Mouse (Mus musculus) hindbrain, embryonic 13.5 days (tissue): ENCODE measurements around the gene Afap1l2. TPM values are rescaled to one million over a fixed set of nuclear protein-coding genes. Genes with fewer than 3 reads are reported as not detected.

ENCODE experiments used
- ATAC-seq: fragments of 200-750 bp; cut with Nextera tagmentation; 2 replicates; pipeline ENCODE4 v1.8.0; 2017; ENCODE audit warnings: moderate TSS enrichment; ENCODE audit not compliant: low FRiP score
- H3K27ac ChIP-seq: fragments of 300-500 bp; sonication (generic); 2 replicates; pipeline ENCODE4 v1.5.1; 2015; ENCODE audit warnings: inconsistent platforms, mild to moderate bottlenecking, moderate library complexity
- H3K27me3 ChIP-seq: fragments of 300-500 bp; sonication (generic); 2 replicates; pipeline ENCODE4 v1.6.1; 2015; ENCODE audit warnings: mild to moderate bottlenecking, inconsistent platforms
- H3K36me3 ChIP-seq: fragments of 300-500 bp; sonication (generic); 2 replicates; pipeline ENCODE4 v1.6.1; 2015; ENCODE audit warnings: mild to moderate bottlenecking, inconsistent platforms
- H3K4me1 ChIP-seq: fragments of 300-500 bp; sonication (generic); replicated peaks from 2 replicates; pipeline ENCODE4 v1.6.1; 2015; ENCODE audit warnings: inconsistent platforms
- H3K4me2 ChIP-seq: fragments of 300-500 bp; sonication (generic); 2 replicates; pipeline ENCODE4 v1.6.1; 2015; ENCODE audit warnings: inconsistent platforms, mild to moderate bottlenecking, moderate library complexity
- H3K4me3 ChIP-seq: fragments of 300-500 bp; sonication (generic); 2 replicates; pipeline ENCODE4 v1.5.1; 2015; ENCODE audit warnings: mild to moderate bottlenecking, inconsistent platforms
- H3K9ac ChIP-seq: fragments of 300-500 bp; sonication (generic); 2 replicates; pipeline ENCODE4 v1.6.1; 2015; ENCODE audit warnings: mild to moderate bottlenecking, inconsistent platforms
- H3K9me3 ChIP-seq: fragments of 300-500 bp; sonication (generic); 2 replicates; pipeline ENCODE4 v1.6.1; 2016; ENCODE audit warnings: inconsistent platforms
- WGBS: fragments of 180-500 bp; shearing (Covaris S2); methylation state at CpG from one replicate; pipeline ENCODE4 v1.1.7; 2015; 5-methylcytosine and 5-hydroxymethylcytosine counted together
- polyA plus RNA-seq: library from polyadenylated mRNA; unstranded; fragments of >200 nt; fragmentation: Nextera tagmentation; extraction: Ambion mirVana; gene quantifications from 2 replicates; pipeline ENCODE4 v1.2.1, GENCODE M21; 2015

The Afap1l2 gene
- polyA plus RNA-seq, 1 experiment from 2014 or later, result 12.2 TPM

- Histone ChIP-seq H3K36me3 (no peaks in the 10 kb centered on the region), H3K4me2 (0 out of 2 replicates have a peak overlapping the region, but pooled peaks have one; percentile 13), H3K27me3 (0 out of 2 replicates have a peak, but pooled peaks cover 3% of the 10 kb centered on the region), H3K4me3 (no peak overlapping the region), H3K9me3 (no peaks in the 10 kb centered on the region), H3K9ac (no peak overlapping the region), H3K4me1 (peaks cover 44% of the 10 kb centered on the region), H3K27ac (peak overlapping the region; percentile 69)
- 21% methylated on average over 14 of the region's 14 CpGs for WGBS
- ATAC-seq, result peak; percentile 80
Observed at GRCm38 (mm10) chr19:56990367-56991111, 17.5 kb downstream of the Afap1l2 start.

GRCm38 (mm10) chr19:56989171-56989570, 18.9 kb downstream of the Afap1l2 start:
- ATAC-seq, result no peak
- no peaks in the 10 kb centered on the region for H3K36me3 ChIP-seq
- H3K9me3 ChIP-seq, result no peaks in the 10 kb centered on the region
- H3K27me3 ChIP-seq, result 0 out of 2 replicates have a peak, but pooled peaks cover 3% of the 10 kb centered on the region
- peaks cover 36% of the 10 kb centered on the region for H3K4me1 ChIP-seq
- no peak overlapping the region for H3K27ac ChIP-seq
- no peak overlapping the region for H3K9ac ChIP-seq
- WGBS, result 70% methylated on average over 8 of the region's 8 CpGs
- H3K4me3 ChIP-seq, result no peak overlapping the region
- H3K4me2 ChIP-seq, result no peak overlapping the region

GRCm38 (mm10) chr19:56984229-56984628, 23.8 kb downstream of the Afap1l2 start:
- no peaks in the 10 kb centered on the region for H3K36me3 ChIP-seq
- no peak overlapping the region for H3K4me2 ChIP-seq
- 64% methylated on average over 4 of the region's 4 CpGs for WGBS
- no peak for ATAC-seq
- H3K4me1 ChIP-seq, result peaks cover 9% of the 10 kb centered on the region
- no peak overlapping the region for H3K9ac ChIP-seq
- no peak overlapping the region for H3K4me3 ChIP-seq
- H3K9me3 ChIP-seq, result no peaks in the 10 kb centered on the region
- no peak overlapping the region for H3K27ac ChIP-seq
- H3K27me3 ChIP-seq, result no peaks in the 10 kb centered on the region

- Histone ChIP-seq H3K27ac (no peak overlapping the region), H3K9me3 (no peaks in the 10 kb centered on the region), H3K4me1 (peaks cover 4% of the 10 kb centered on the region; the same call in 1 of the 2 replicates), H3K4me2 (no peak overlapping the region), H3K4me3 (no peak overlapping the region), H3K27me3 (no peaks in the 10 kb centered on the region), H3K9ac (no peak overlapping the region), H3K36me3 (no peaks in the 10 kb centered on the region)
- no peak for ATAC-seq
- WGBS, result 59% methylated on average over 10 of the region's 10 CpGs
Observed at GRCm38 (mm10) chr19:56983757-56984156, 24.3 kb downstream of the Afap1l2 start.

- no peaks in the 10 kb centered on the region for H3K27me3 ChIP-seq
- ATAC-seq, result no peak
- H3K4me1 ChIP-seq, result peaks cover 7% of the 10 kb centered on the region
- no peaks in the 10 kb centered on the region for H3K9me3 ChIP-seq
- H3K36me3 ChIP-seq, result no peaks in the 10 kb centered on the region
- H3K9ac ChIP-seq, result no peak overlapping the region
- WGBS, result 74% methylated on average over 9 of the region's 9 CpGs
- no peak overlapping the region for H3K27ac ChIP-seq
- no peak overlapping the region for H3K4me2 ChIP-seq
- no peak overlapping the region for H3K4me3 ChIP-seq
Observed at GRCm38 (mm10) chr19:56981760-56982159, 26.3 kb downstream of the Afap1l2 start.

GRCm38 (mm10) chr19:56980803-56981202, 27.2 kb downstream of the Afap1l2 start:
- no peak overlapping the region for H3K27ac ChIP-seq
- no peak for ATAC-seq
- H3K4me1 ChIP-seq, result peaks cover 7% of the 10 kb centered on the region
- no peaks in the 10 kb centered on the region for H3K36me3 ChIP-seq
- H3K4me3 ChIP-seq, result no peak overlapping the region
- H3K27me3 ChIP-seq, result no peaks in the 10 kb centered on the region
- WGBS, result 89% methylated on average over 2 of the region's 2 CpGs
- H3K4me2 ChIP-seq, result no peak overlapping the region
- no peaks in the 10 kb centered on the region for H3K9me3 ChIP-seq
- no peak overlapping the region for H3K9ac ChIP-seq

- WGBS, result 52% methylated on average over 19 of the region's 19 CpGs
- H3K9ac ChIP-seq, result no peak overlapping the region
- H3K36me3 ChIP-seq, result no peaks in the 10 kb centered on the region
- H3K27ac ChIP-seq, result peak overlapping the region; percentile 6
- no peak overlapping the region for H3K4me3 ChIP-seq
- H3K4me2 ChIP-seq, result no peak overlapping the region
- H3K4me1 ChIP-seq, result peaks cover 7% of the 10 kb centered on the region
- H3K9me3 ChIP-seq, result no peaks in the 10 kb centered on the region
- no peak for ATAC-seq
- no peaks in the 10 kb centered on the region for H3K27me3 ChIP-seq
Observed at GRCm38 (mm10) chr19:56976962-56977948, 30.8 kb downstream of the Afap1l2 start.

- Histone ChIP-seq H3K4me1 (peaks cover 7% of the 10 kb centered on the region), H3K27me3 (no peaks in the 10 kb centered on the region), H3K4me2 (no peak overlapping the region), H3K27ac (peak overlapping the region; percentile 6; the same call in 1 of the 2 replicates), H3K36me3 (no peaks in the 10 kb centered on the region), H3K9me3 (no peaks in the 10 kb centered on the region), H3K9ac (no peak overlapping the region), H3K4me3 (no peak overlapping the region)
- no peak for ATAC-seq
- WGBS, result 90% methylated on average over 5 of the region's 5 CpGs
Observed at GRCm38 (mm10) chr19:56976515-56976914, 31.5 kb downstream of the Afap1l2 start.

GRCm38 (mm10) chr19:56975502-56975901, 32.5 kb downstream of the Afap1l2 start:
- Histone ChIP-seq H3K9ac (no peak overlapping the region), H3K9me3 (no peaks in the 10 kb centered on the region), H3K36me3 (no peaks in the 10 kb centered on the region), H3K4me3 (no peak overlapping the region), H3K27ac (no peak overlapping the region), H3K4me2 (no peak overlapping the region), H3K4me1 (peaks cover 7% of the 10 kb centered on the region), H3K27me3 (no peaks in the 10 kb centered on the region)
- no peak for ATAC-seq
- WGBS, result 90% methylated on average over 3 of the region's 3 CpGs

- 83% methylated on average over 4 of the region's 4 CpGs for WGBS
- no peaks in the 10 kb centered on the region for H3K36me3 ChIP-seq
- H3K27ac ChIP-seq, result no peak overlapping the region
- H3K4me3 ChIP-seq, result no peak overlapping the region
- no peaks in the 10 kb centered on the region for H3K9me3 ChIP-seq
- no peak overlapping the region for H3K9ac ChIP-seq
- H3K27me3 ChIP-seq, result no peaks in the 10 kb centered on the region
- no peak overlapping the region for H3K4me2 ChIP-seq
- no peak for ATAC-seq
- H3K4me1 ChIP-seq, result peaks cover 7% of the 10 kb centered on the region
Observed at GRCm38 (mm10) chr19:56974159-56974558, 33.9 kb downstream of the Afap1l2 start.

- H3K27me3 ChIP-seq, result no peaks in the 10 kb centered on the region
- H3K4me3 ChIP-seq, result no peak overlapping the region
- ATAC-seq, result no peak
- H3K36me3 ChIP-seq, result no peaks in the 10 kb centered on the region
- H3K27ac ChIP-seq, result no peak overlapping the region
- no peak overlapping the region for H3K4me2 ChIP-seq
- peaks cover 7% of the 10 kb centered on the region for H3K4me1 ChIP-seq
- no peaks in the 10 kb centered on the region for H3K9me3 ChIP-seq
- WGBS, result 71% methylated on average over 2 of the region's 2 CpGs
- no peak overlapping the region for H3K9ac ChIP-seq
Observed at GRCm38 (mm10) chr19:56972768-56973167, 35.3 kb downstream of the Afap1l2 start.

- no peak overlapping the region for H3K27ac ChIP-seq
- H3K36me3 ChIP-seq, result no peaks in the 10 kb centered on the region
- H3K4me3 ChIP-seq, result no peak overlapping the region
- no peaks in the 10 kb centered on the region for H3K9me3 ChIP-seq
- no peaks in the 10 kb centered on the region for H3K27me3 ChIP-seq
- no peaks in the 10 kb centered on the region for H3K4me1 ChIP-seq
- H3K9ac ChIP-seq, result no peak overlapping the region
- ATAC-seq, result no peak
- WGBS, result 85% methylated on average over 7 of the region's 7 CpGs
- H3K4me2 ChIP-seq, result no peak overlapping the region
Observed at GRCm38 (mm10) chr19:56971347-56971746, 36.7 kb downstream of the Afap1l2 start.
